Mouse (Mus musculus) G1E (cell line): ENCODE data around the gene Map4k3. TPM values are rescaled to one million over a fixed set of nuclear protein-coding genes. Genes with fewer than 3 reads are reported as not detected.

ENCODE experiments used
- ATAC-seq: 2 replicates; pipeline ENCODE4 v1.8.0; 2016; ENCODE audit warnings: mild to moderate bottlenecking; ENCODE audit not compliant: insufficient number of reproducible peaks, poor library complexity, low FRiP score, severe bottlenecking; ENCODE audit errors: extremely low read depth
- DNase-seq: peaks from one replicate; pipeline ENCODE4 v3.0.0; 2012; ENCODE audit warnings: low spot score
- H3K27me3 ChIP-seq: 2 replicates; pipeline ENCODE4 v1.6.1; 2012; ENCODE audit warnings: mild to moderate bottlenecking, low read length, inconsistent platforms; ENCODE audit not compliant: insufficient read depth
- H3K36me3 ChIP-seq: replicated peaks from 2 replicates; pipeline ENCODE3; 2012; ENCODE audit warnings: mild to moderate bottlenecking, inconsistent platforms
- H3K4me1 ChIP-seq: 2 replicates; pipeline ENCODE4 v1.6.1; 2012; ENCODE audit warnings: low read depth, low read length, inconsistent platforms, mixed read lengths; ENCODE audit not compliant: insufficient read depth
- H3K4me3 ChIP-seq: 2 replicates; pipeline ENCODE4 v1.5.1; 2012; ENCODE audit warnings: low read depth, mild to moderate bottlenecking, inconsistent platforms, low read length, moderate library complexity, mixed read lengths
- H3K9me3 ChIP-seq: replicated peaks from 2 replicates; pipeline ENCODE4 v1.6.1; 2012; ENCODE audit warnings: inconsistent platforms
- CTCF ChIP-seq: IDR thresholded peaks from 2 replicates; pipeline ENCODE4 v1.5.1; 2012; ENCODE audit warnings: low read depth, low read length, inconsistent platforms, mixed read lengths
- GATA1 ChIP-seq: IDR thresholded peaks from 2 replicates; pipeline ENCODE4 v1.6.1; 2012; ENCODE audit warnings: borderline replicate concordance, low read length, inconsistent platforms, mixed read lengths
- GATA2 ChIP-seq: IDR thresholded peaks from 2 replicates; pipeline ENCODE4 v1.6.1; 2012; ENCODE audit warnings: low read depth, low read length, inconsistent platforms, borderline replicate concordance
- POLR2AphosphoS5 ChIP-seq: IDR thresholded peaks from 2 replicates; pipeline ENCODE4 v1.6.1; 2012; ENCODE audit warnings: low read depth, low read length, inconsistent platforms; ENCODE audit not compliant: insufficient replicate concordance
- TAL1 ChIP-seq: conservative IDR thresholded peaks from 2 replicates; pipeline ENCODE4 v1.6.1; 2012; ENCODE audit warnings: low read depth, low read length, inconsistent platforms, mixed read lengths
- polyA plus RNA-seq: library from polyadenylated mRNA; stranded (reverse); fragments of >175 nt; gene quantifications from 2 replicates; pipeline ENCODE4 v1.2.3, GENCODE M21; 2012
- total RNA-seq, 2 experiments: library from RNA; stranded (forward) in 1 of 2; stranded (reverse) in 1 of 2; fragments of 200-1000 nt in 1 of 2; fragments of >200 nt in 1 of 2; fragmentation: Nextera tagmentation in 1 of 2; gene quantifications; 2 replicates each; pipeline ENCODE4 v1.2.3; 2014 to 2017

Gene Map4k3
- total and polyA plus RNA-seq, 3 experiments: 0.22 to 0.30 TPM; not detected in 1

- TF ChIP-seq GATA1: no peak
- TF ChIP-seq POLR2AphosphoS5: no peak
- no peak for TF ChIP-seq TAL1
- TF ChIP-seq GATA2: no peak
- no peak for TF ChIP-seq CTCF
- DNase-seq (no peak), ATAC-seq (no peak)
- Histone ChIP-seq H3K9me3 (peaks cover 10% of the 10 kb centered on the region), H3K27me3 (no peaks in the 10 kb centered on the region), H3K36me3 (no peaks in the 10 kb centered on the region), H3K4me3 (no peak overlapping the region), H3K4me1 (no peaks in the 10 kb centered on the region)
These were observed 83.1 kb downstream of the Map4k3 start for GRCm38 (mm10) chr17:80644983-80645693.

- H3K4me3 ChIP-seq: no peak overlapping the region
- no peak for TF ChIP-seq POLR2AphosphoS5
- no peak for TF ChIP-seq TAL1
- TF ChIP-seq GATA2: no peak
- TF ChIP-seq GATA1: no peak
- TF ChIP-seq CTCF: no peak
- H3K27me3 ChIP-seq: no peaks in the 10 kb centered on the region
- ATAC-seq (no peak), DNase-seq (no peak)
- H3K4me1 ChIP-seq: no peaks in the 10 kb centered on the region
- H3K36me3 ChIP-seq: no peaks in the 10 kb centered on the region
- H3K9me3 ChIP-seq: peaks cover 10% of the 10 kb centered on the region
These were observed 83.7 kb downstream of the Map4k3 start for GRCm38 (mm10) chr17:80644567-80644966.

- TF ChIP-seq CTCF: no peak
- no peak for TF ChIP-seq POLR2AphosphoS5
- TF ChIP-seq GATA2: no peak
- no peak for TF ChIP-seq TAL1
- no peak for TF ChIP-seq GATA1
- ATAC-seq (no peak), DNase-seq (no peak)
- H3K36me3 ChIP-seq: no peaks in the 10 kb centered on the region
- H3K4me3 ChIP-seq: no peak overlapping the region
- H3K4me1 ChIP-seq: no peaks in the 10 kb centered on the region
- no peaks in the 10 kb centered on the region for H3K27me3 ChIP-seq
- H3K9me3 ChIP-seq: peaks cover 2% of the 10 kb centered on the region; the same call in 1 of the 2 replicates
These were observed 90.2 kb downstream of the Map4k3 start for GRCm38 (mm10) chr17:80638121-80638520.

- Histone ChIP-seq H3K4me1 (no peaks in the 10 kb centered on the region), H3K27me3 (no peaks in the 10 kb centered on the region), H3K4me3 (no peak overlapping the region), H3K36me3 (no peaks in the 10 kb centered on the region), H3K9me3 (no peaks in the 10 kb centered on the region; the same call in 1 of the 2 replicates)
- TF ChIP-seq GATA2: no peak
- no peak for TF ChIP-seq TAL1
- no peak for TF ChIP-seq CTCF
- DNase-seq: no peak
- ATAC-seq: no peak
These were observed 92.5 kb downstream of the Map4k3 start for GRCm38 (mm10) chr17:80635794-80636193.

GRCm38 (mm10) chr17:80632846-80633245 lies 95.4 kb downstream of the Map4k3 start:
- ATAC-seq (no peak), DNase-seq (no peak)
- TF ChIP-seq POLR2AphosphoS5 (no peak), TAL1 (no peak)
- no peaks in the 10 kb centered on the region for H3K36me3 ChIP-seq
- H3K9me3 ChIP-seq: no peaks in the 10 kb centered on the region; the same call in 1 of the 2 replicates
- H3K27me3 ChIP-seq: no peaks in the 10 kb centered on the region
- no peak overlapping the region for H3K4me3 ChIP-seq
- H3K4me1 ChIP-seq: no peaks in the 10 kb centered on the region

GRCm38 (mm10) chr17:80632354-80632753 lies 95.9 kb downstream of the Map4k3 start:
- no peaks in the 10 kb centered on the region for H3K36me3 ChIP-seq
- no peak overlapping the region for H3K4me3 ChIP-seq
- no peaks in the 10 kb centered on the region for H3K27me3 ChIP-seq
- no peaks in the 10 kb centered on the region for H3K4me1 ChIP-seq
- DNase-seq: no peak
- H3K9me3 ChIP-seq: no peaks in the 10 kb centered on the region; the same call in 1 of the 2 replicates
- no peak for TF ChIP-seq GATA2
- TF ChIP-seq POLR2AphosphoS5: no peak
- TF ChIP-seq GATA1: no peak
- no peak for TF ChIP-seq CTCF
- TF ChIP-seq TAL1: no peak
- ATAC-seq: no peak

GRCm38 (mm10) chr17:80631028-80631427 lies 97.3 kb downstream of the Map4k3 start:
- Histone ChIP-seq H3K27me3 (no peaks in the 10 kb centered on the region), H3K36me3 (no peaks in the 10 kb centered on the region), H3K4me1 (no peaks in the 10 kb centered on the region), H3K9me3 (no peaks in the 10 kb centered on the region), H3K4me3 (no peak overlapping the region)
- no peak for ATAC-seq
- TF ChIP-seq GATA1 (no peak), TAL1 (no peak), CTCF (no peak), GATA2 (no peak), POLR2AphosphoS5 (no peak)
- no peak for DNase-seq
